Mouse (Mus musculus) hindlimb bud, embryonic 11.5 days (tissue): ENCODE measurements around the gene Cd47.

Experiments used
- DNase-seq: peaks from one replicate; pipeline ENCODE4 v3.0.0-alpha.2; 2012; ENCODE audit warnings: low read depth, low spot score; ENCODE audit errors: extremely low spot score

Cd47 gene

GRCm38 (mm10) chr16:49943726-49944125 lies 143.4 kb downstream of the Cd47 start:
- DNase-seq: no peak

- DNase-seq: no peak
Measured at GRCm38 (mm10) chr16:49945084-49945483, 144.8 kb downstream of the Cd47 start.

GRCm38 (mm10) chr16:49947049-49947448 lies 146.7 kb downstream of the Cd47 start:
- DNase-seq: no peak

GRCm38 (mm10) chr16:49947610-49948009 lies 147.3 kb downstream of the Cd47 start:
- DNase-seq: no peak

- no peak for DNase-seq
Measured at GRCm38 (mm10) chr16:49948287-49948686, 148.0 kb downstream of the Cd47 start.

- no peak for DNase-seq
Measured at GRCm38 (mm10) chr16:49949261-49949660, 148.9 kb downstream of the Cd47 start.

GRCm38 (mm10) chr16:49950340-49950739 lies 150.0 kb downstream of the Cd47 start:
- no peak for DNase-seq

GRCm38 (mm10) chr16:49951288-49951691 lies 151.0 kb downstream of the Cd47 start:
- no peak for DNase-seq

GRCm38 (mm10) chr16:49951925-49952523 lies 151.7 kb downstream of the Cd47 start:
- DNase-seq: no peak

GRCm38 (mm10) chr16:49953817-49954216 lies 153.5 kb downstream of the Cd47 start:
- no peak for DNase-seq

GRCm38 (mm10) chr16:49954909-49955308 lies 154.6 kb downstream of the Cd47 start:
- DNase-seq: no peak

GRCm38 (mm10) chr16:49955325-49955724 lies 155.0 kb downstream of the Cd47 start:
- no peak for DNase-seq

GRCm38 (mm10) chr16:49955952-49956351 lies 155.6 kb downstream of the Cd47 start:
- no peak for DNase-seq

- DNase-seq: no peak
Measured at GRCm38 (mm10) chr16:49956531-49957302, 156.4 kb downstream of the Cd47 start.

- no peak for DNase-seq
Measured at GRCm38 (mm10) chr16:49958900-49959436, 158.6 kb downstream of the Cd47 start.

- no peak for DNase-seq
Measured at GRCm38 (mm10) chr16:49962305-49962704, 162.0 kb downstream of the Cd47 start.

GRCm38 (mm10) chr16:49964321-49964986 lies 164.1 kb downstream of the Cd47 start:
- no peak for DNase-seq
